8 mouse cellular contexts compared by ENCODE assay signal in genomic region chr10:41489708-41490517, GRCm38 (mm10). TPM values are rescaled to one million over a fixed set of nuclear protein-coding genes. Genes with fewer than 3 reads are reported as not detected.
A peak's percentile ranks its signal among the peaks of the same experiment; 100 is the strongest.
DNase-seq lines count a peak whose midpoint lies in the region; ATAC-seq lines count a peak whose summit lies in the region.

Gene Smpd2 (minus strand): TSS chr10:41490369.
Gene Ppil6 (plus strand): TSS chr10:41490439.

- peak within 1 kb of the TSS; percentile 83 for H3K4me3 ChIP-seq in hindbrain, embryonic 16.5 days (ENCODE audit: low read length)

- peaks cover 8% of the 10 kb centered on the region; the same call in 1 of the 2 replicates for H3K36me3 ChIP-seq in hindbrain, embryonic 16.5 days (ENCODE audit: control insufficient read depth, insufficient read depth, low read length)

- H3K4me1 ChIP-seq in hindbrain, embryonic 16.5 days (ENCODE audit: control insufficient read depth, insufficient read depth, low read depth, low read length) = peaks cover 11% of the 10 kb centered on the region

- under 1% methylated on average over 43 of the region's 50 CpGs for WGBS in hindbrain, embryonic 16.5 days

- peak within 1 kb of the TSS; percentile 98 for H3K4me2 ChIP-seq in hindbrain, embryonic 16.5 days (ENCODE audit: low read length)

- H3K27me3 ChIP-seq in hindbrain, embryonic 16.5 days (replicated peaks; ENCODE audit: control insufficient read depth, insufficient read depth, low read length) = no peaks in the 10 kb centered on the region

- peak; percentile 97 for ATAC-seq in hindbrain, embryonic 16.5 days

- H3K9ac ChIP-seq in hindbrain, embryonic 16.5 days (ENCODE audit: low read depth, low read length) = peak within 1 kb of the TSS; percentile 78

- peak; percentile 96 for DNase-seq in ZHBTc4 (ENCODE audit: low read depth, low spot score)
- peak; percentile 85 to 92 for DNase-seq in cerebellum, postnatal 4 days (ENCODE audit: low spot score in 2 of 2)
- peak; percentile 97 for DNase-seq in gastrocnemius, adult 18-20 months (ENCODE audit: low spot score)
- DNase-seq in left cerebral cortex, adult 18-20 months (ENCODE audit: low spot score in 2 of 2) = peak; percentile 90 to 95
- peak; percentile 97 to 98 for DNase-seq in lung, postnatal 4 days
- DNase-seq in retina, postnatal 1 day = peak; percentile 97
- peak; percentile 96 for DNase-seq in thymus, postnatal 4 days

- peak within 1 kb of the TSS; percentile 74 for H3K27ac ChIP-seq in hindbrain, embryonic 16.5 days (ENCODE audit: low read depth, low read length)

- H3K9me3 ChIP-seq in hindbrain, embryonic 16.5 days (ENCODE audit: control insufficient read depth, low read length) = no peaks in the 10 kb centered on the region

RNA-seq across cellular contexts. Expression of gene Smpd2, which starts in this region (rescaled TPM):
- total RNA-seq in gastrocnemius, adult 18-20 months (2021) = 1 to 10 TPM; 9.2 to 9.9 TPM
- polyA plus RNA-seq in hindbrain, embryonic 16.5 days (2015; fragmentation: Nextera tagmentation; extraction: Ambion mirVana) = 46.5 and 52.9 TPM in 2 replicates
- 10 to 100 TPM; 15.0 to 16.9 TPM for total RNA-seq in left cerebral cortex, adult 18-20 months (2021)

RNA-seq across cellular contexts. Expression of gene Ppil6, which starts in this region (rescaled TPM):
- total RNA-seq in gastrocnemius, adult 18-20 months (2021) = not detected
- polyA plus RNA-seq in hindbrain, embryonic 16.5 days (2015; fragmentation: Nextera tagmentation; extraction: Ambion mirVana) = 4.5 and 5.3 TPM in 2 replicates
- total RNA-seq in left cerebral cortex, adult 18-20 months (2021) = 1 to 10 TPM; 4.4 to 5.7 TPM

Comparison
In these comparisons a context has a peak if more than half of its experiments do, and no peak if none do; other contexts are left out.
1. Peak in every context shown above with its lines: DNase-seq, ATAC-seq, H3K4me3 ChIP-seq and H3K27ac ChIP-seq.
2. RNA of gene Ppil6 (total RNA-seq): 4.4 to 5.7 TPM in left cerebral cortex, adult 18-20 months; not detected in gastrocnemius, adult 18-20 months; every median in the first group is over 4 times any median in the second.